Mouse (Mus musculus) left cerebral cortex, adult 11 months (tissue): ENCODE results near the gene Casp3.

Experiments
- DNase-seq: peaks from one replicate; pipeline ENCODE4 v3.0.0; 2022; ENCODE audit warnings: low spot score

Casp3 gene

GRCm38 (mm10) chr8:46606930-46607329 is 10.2 kb upstream of the Casp3 start:
- DNase-seq, result no peak

- DNase-seq, result no peak
Observed at GRCm38 (mm10) chr8:46611557-46611956, 5.5 kb upstream of the Casp3 start.

GRCm38 (mm10) chr8:46612913-46613312 is 4.2 kb upstream of the Casp3 start:
- no peak for DNase-seq

GRCm38 (mm10) chr8:46613377-46613776 is 3.7 kb upstream of the Casp3 start:
- DNase-seq, result no peak

- DNase-seq, result no peak
Observed at GRCm38 (mm10) chr8:46615936-46616335, 1.2 kb upstream of the Casp3 start.

GRCm38 (mm10) chr8:46617690-46618620 is 864 bp downstream of the Casp3 start:
- DNase-seq, result no peak

- DNase-seq, result no peak
Observed at GRCm38 (mm10) chr8:46618639-46619320, 1.7 kb downstream of the Casp3 start.

- DNase-seq, result no peak
Observed at GRCm38 (mm10) chr8:46622446-46623270, 5.6 kb downstream of the Casp3 start.

- no peak for DNase-seq
Observed at GRCm38 (mm10) chr8:46625166-46625565, 8.1 kb downstream of the Casp3 start.

GRCm38 (mm10) chr8:46626642-46627041 is 9.6 kb downstream of the Casp3 start:
- no peak for DNase-seq

- no peak for DNase-seq
Observed at GRCm38 (mm10) chr8:46627881-46628280, 10.8 kb downstream of the Casp3 start.

- DNase-seq, result no peak
Observed at GRCm38 (mm10) chr8:46628645-46629044, 11.6 kb downstream of the Casp3 start.

GRCm38 (mm10) chr8:46630422-46630821 is 13.3 kb downstream of the Casp3 start:
- no peak for DNase-seq

GRCm38 (mm10) chr8:46630932-46631331 is 13.8 kb downstream of the Casp3 start:
- DNase-seq, result no peak

- DNase-seq, result no peak
Observed at GRCm38 (mm10) chr8:46639010-46639571, 22.0 kb downstream of the Casp3 start.

GRCm38 (mm10) chr8:46639852-46640251 is 22.8 kb downstream of the Casp3 start:
- no peak for DNase-seq

GRCm38 (mm10) chr8:46641272-46641671 is 24.2 kb downstream of the Casp3 start:
- no peak for DNase-seq

- no peak for DNase-seq
Observed at GRCm38 (mm10) chr8:46648421-46648820, 31.3 kb downstream of the Casp3 start.

GRCm38 (mm10) chr8:46651872-46652271 is 34.8 kb downstream of the Casp3 start:
- DNase-seq, result no peak

- DNase-seq, result no peak
Observed at GRCm38 (mm10) chr8:46655919-46656318, 38.8 kb downstream of the Casp3 start.

- DNase-seq, result peak; percentile 63
Observed at GRCm38 (mm10) chr8:46671496-46671895, 54.4 kb downstream of the Casp3 start.
